Mouse (Mus musculus) right cerebral cortex, postnatal 10 days (tissue): ENCODE results near the gene Fgd6.

Experiments
- DNase-seq, 2 experiments: peaks; one replicate each; pipeline ENCODE4 v3.0.0; 2021; ENCODE audit warnings: low spot score in 2 of 2

Fgd6 gene

DNA sequence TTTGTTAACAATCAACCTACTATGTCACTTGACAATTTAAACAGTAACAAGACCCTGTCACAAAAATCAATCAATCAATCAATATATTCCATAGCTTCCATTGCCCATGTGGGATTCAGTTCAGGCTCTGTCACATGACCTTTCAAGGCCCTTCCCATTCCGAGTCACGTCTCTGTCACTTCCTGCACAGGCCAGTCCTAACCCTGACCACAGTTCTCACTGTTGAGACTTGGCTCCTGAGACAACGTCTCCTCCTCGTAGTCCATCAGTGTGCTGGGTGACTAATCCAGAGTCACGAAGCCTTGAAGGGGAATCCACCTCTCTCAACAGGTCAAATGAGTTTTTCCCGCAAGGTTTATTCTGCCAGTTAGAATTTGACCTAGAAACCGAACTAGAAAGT, 138.9 kb downstream of the Fgd6 start:
- no peak for DNase-seq

DNA sequence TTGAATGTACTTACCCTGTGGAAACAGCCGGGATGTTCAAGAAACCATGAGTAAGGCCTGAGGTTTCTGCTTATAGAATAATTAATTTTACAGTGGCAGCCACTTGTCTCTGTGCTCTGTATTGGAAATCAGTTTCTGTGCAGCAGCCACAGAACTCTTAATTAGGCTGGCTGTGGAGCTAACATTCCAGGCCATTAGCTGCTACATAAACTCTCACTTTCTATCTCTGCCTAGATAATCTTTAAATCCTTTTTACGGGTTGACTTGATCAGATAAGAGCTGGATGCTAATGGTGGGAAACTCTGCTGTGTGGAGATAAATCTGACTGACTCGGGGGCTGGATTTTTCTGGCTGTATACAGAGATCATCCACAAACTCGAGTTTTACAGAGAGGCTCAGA, 147.4 kb downstream of the Fgd6 start:
- DNase-seq = no peak
